Mouse (Mus musculus) heart, postnatal 0 days (tissue): ENCODE data around the gene Slc35b4.

Experiments used
- CTCF ChIP-seq: IDR thresholded peaks from 2 replicates; pipeline ENCODE4 v1.5.1; 2016; ENCODE audit warnings: antibody characterized with exemption, control low read depth, low read depth
- EP300 ChIP-seq: IDR thresholded peaks from 2 replicates; pipeline ENCODE4 v1.6.1; 2016; ENCODE audit warnings: antibody characterized with exemption, low read depth

DNA sequence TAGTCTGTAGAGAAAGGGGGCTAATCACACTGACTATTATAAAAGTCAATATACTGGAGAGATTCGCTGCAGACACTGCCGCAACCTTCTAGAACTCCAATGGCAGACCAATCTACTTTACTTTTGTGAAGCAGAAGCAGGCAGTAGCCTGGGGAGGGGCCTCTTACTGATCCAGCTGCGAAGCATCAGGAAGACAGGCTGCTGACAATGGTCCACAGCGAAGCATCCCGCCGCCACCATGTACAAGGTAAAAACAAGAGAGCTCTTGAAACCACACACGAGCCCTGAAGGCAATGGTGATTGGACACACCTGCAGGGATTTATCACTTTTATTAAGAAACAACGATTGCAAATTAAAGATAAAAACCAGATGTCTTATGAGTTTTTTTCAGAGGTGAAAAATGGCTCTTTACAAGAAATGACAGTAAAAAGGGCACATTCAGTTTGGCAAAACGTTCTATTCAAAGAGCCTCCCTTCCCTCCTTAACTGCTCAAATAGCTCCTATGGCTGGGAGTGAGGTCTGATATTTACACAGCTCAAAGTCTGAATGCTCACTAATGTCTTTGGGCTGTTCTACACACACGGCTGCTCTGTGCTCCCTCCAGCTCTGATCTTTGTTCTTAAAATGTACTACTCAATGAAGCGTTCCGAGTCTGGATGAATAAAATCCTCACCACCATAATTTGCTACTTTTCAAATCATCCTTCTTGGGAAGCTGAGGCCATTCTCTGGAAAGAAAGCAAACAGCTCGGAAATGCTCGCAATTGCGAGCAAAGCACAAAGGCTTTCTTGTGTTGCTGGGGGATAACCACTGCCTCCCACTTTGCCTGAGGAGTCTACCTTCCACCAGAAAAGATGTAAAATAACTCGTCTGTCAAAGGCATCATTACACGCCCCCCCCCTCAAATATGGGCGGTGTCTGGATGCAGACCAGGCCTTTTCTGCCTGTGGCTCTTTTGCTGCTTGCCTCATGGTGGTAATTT lies 23.6 kb downstream of the Slc35b4 start:
- no peak for TF ChIP-seq CTCF
- no peak for TF ChIP-seq EP300
